In the genomic region with DNA sequence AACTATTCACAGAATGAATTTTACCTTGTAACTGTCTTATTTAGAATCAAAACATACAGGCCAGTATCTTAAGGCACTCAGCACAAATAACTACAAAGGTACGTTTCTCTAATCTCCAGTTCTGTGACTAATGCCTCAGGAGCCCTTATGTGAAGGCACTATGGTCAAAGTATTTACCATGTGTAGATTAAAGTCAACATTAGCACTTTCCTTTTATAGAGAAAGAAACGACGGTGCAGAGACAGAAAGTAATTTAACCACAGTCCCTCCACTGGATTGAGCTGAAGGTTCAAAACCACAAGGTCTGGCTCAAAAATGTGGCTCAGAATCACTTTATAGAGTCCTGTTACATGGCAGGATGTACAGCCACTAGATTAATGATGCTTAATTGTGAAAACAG, we compare ENCODE assay signal across 8 mouse cellular contexts.
"Had no signal": no experiment of that assay in that cellular context is flagged by ENCODE, and none has a peak within 500 bp of the region (broad histone marks: within the 10 kb centered on the region; RNA-seq: fewer than 3 reads in every experiment).

No protein-coding gene starts in this region.

- H3K27ac ChIP-seq: hindbrain, embryonic 15.5 days; limb, embryonic 12.5 days; lung, embryonic 15.5 days; midbrain, embryonic 13.5 days; neural tube, embryonic 12.5 days had no signal

- ATAC-seq: inflammation-experienced regulatory T-cells, adult 6 months; midbrain, embryonic 13.5 days had no signal

- H3K4me2 ChIP-seq: hindbrain, embryonic 15.5 days; limb, embryonic 12.5 days; lung, embryonic 15.5 days; midbrain, embryonic 13.5 days; neural tube, embryonic 12.5 days had no signal

- H3K27me3 ChIP-seq: hindbrain, embryonic 15.5 days; limb, embryonic 12.5 days; lung, embryonic 15.5 days; midbrain, embryonic 13.5 days; neural tube, embryonic 12.5 days had no signal

- H3K9ac ChIP-seq: hindbrain, embryonic 15.5 days; limb, embryonic 12.5 days; lung, embryonic 15.5 days; midbrain, embryonic 13.5 days; neural tube, embryonic 12.5 days had no signal

- H3K4me3 ChIP-seq: hindbrain, embryonic 15.5 days; limb, embryonic 12.5 days; lung, embryonic 15.5 days; midbrain, embryonic 13.5 days; neural tube, embryonic 12.5 days had no signal

- H3K9me3 ChIP-seq: hindbrain, embryonic 15.5 days; limb, embryonic 12.5 days; lung, embryonic 15.5 days; midbrain, embryonic 13.5 days; neural tube, embryonic 12.5 days had no signal

- H3K36me3 ChIP-seq: hindbrain, embryonic 15.5 days had no signal

- DNase-seq: layer of hippocampus, adult 9-11 months; layer of hippocampus, postnatal 36 days had no signal
